Mouse (Mus musculus) brain, embryonic 14.5 days (tissue): ENCODE results near the gene Prss8.

Source experiments
- CTCF ChIP-seq: fragments of 200-500 bp; IDR thresholded peaks from 2 replicates; pipeline ENCODE4 v1.5.1; 2012; ENCODE audit warnings: inconsistent platforms, mild to moderate bottlenecking, moderate library complexity, borderline replicate concordance; ENCODE audit not compliant: insufficient read depth, insufficient read length; ENCODE audit errors: extremely low read depth
- POLR2A ChIP-seq: fragments of 200-500 bp; IDR thresholded peaks from 2 replicates; pipeline ENCODE4 v1.6.1; 2012; ENCODE audit warnings: mild to moderate bottlenecking, inconsistent platforms, borderline replicate concordance; ENCODE audit not compliant: poor library complexity, insufficient read depth, insufficient read length, severe bottlenecking; ENCODE audit errors: extremely low read depth

DNA sequence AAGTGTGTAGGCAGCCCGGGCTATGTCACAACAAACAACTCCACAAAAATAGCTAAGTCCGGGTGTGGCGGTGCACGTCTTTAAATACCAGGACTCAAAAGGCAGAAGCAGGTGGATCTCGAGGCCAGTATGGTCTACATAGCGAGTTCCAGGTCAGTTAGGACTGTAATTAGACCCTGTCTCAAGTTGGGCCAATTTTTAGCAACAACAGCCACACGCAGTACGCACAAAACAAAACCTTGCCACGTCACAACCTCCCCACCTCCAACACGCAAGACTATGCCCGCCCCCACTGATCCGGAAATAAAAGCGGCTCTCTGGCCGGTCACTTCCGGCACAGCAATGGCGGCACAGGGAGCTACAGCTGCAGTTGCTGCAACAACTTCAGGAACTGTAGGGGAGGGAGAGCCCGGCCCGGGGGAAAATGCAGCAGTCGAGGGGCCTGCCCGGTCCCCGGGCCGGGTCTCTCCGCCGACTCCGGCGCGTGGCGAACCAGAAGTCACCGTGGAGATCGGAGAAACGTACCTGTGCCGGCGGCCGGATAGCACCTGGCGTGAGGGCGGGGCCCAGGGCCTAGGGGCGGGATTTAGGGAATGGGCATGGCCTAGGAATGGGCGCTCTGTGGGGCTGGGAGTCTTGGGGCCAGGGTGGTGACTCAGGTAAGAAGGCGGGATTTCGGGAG is 17.6 kb downstream of the Prss8 start, which contains the start of gene Kat8:
- no peak for TF ChIP-seq CTCF
- TF ChIP-seq POLR2A = 0 out of 2 replicates have a peak, but pooled peaks have one; percentile 36
